Mouse (Mus musculus) intestine, embryonic 16.5 days (tissue): ENCODE data around the gene Pcnt. TPM values are rescaled to one million over a fixed set of nuclear protein-coding genes. Genes with fewer than 3 reads are reported as not detected.

Experiments used
- ATAC-seq: fragments of 200-750 bp; cut with Nextera tagmentation; 2 replicates; pipeline ENCODE4 v1.8.0; 2017; ENCODE audit warnings: moderate TSS enrichment, moderate library complexity
- H3K27ac ChIP-seq: fragments of 300-500 bp; sonication (generic); 2 replicates; pipeline ENCODE4 v1.5.1; 2014; ENCODE audit warnings: mild to moderate bottlenecking, low read length
- H3K27me3 ChIP-seq: fragments of 300-500 bp; sonication (generic); replicated peaks from 2 replicates; pipeline ENCODE4 v1.6.1; 2014; ENCODE audit warnings: low read length, control low read depth, mixed read lengths; ENCODE audit not compliant: control insufficient read depth, insufficient read depth
- H3K36me3 ChIP-seq: fragments of 300-500 bp; sonication (generic); 2 replicates; pipeline ENCODE4 v1.6.1; 2014; ENCODE audit warnings: low read length, control low read depth; ENCODE audit not compliant: control insufficient read depth, insufficient read depth
- H3K4me1 ChIP-seq: fragments of 300-500 bp; sonication (generic); 2 replicates; pipeline ENCODE4 v1.6.1; 2014; ENCODE audit warnings: low read length, control low read depth, mixed read lengths; ENCODE audit not compliant: control insufficient read depth, insufficient read depth
- H3K4me2 ChIP-seq: fragments of 300-500 bp; sonication (generic); 2 replicates; pipeline ENCODE4 v1.6.1; 2014; ENCODE audit warnings: low read depth, low read length, control low read depth
- H3K4me3 ChIP-seq: fragments of 300-500 bp; sonication (generic); 2 replicates; pipeline ENCODE4 v1.5.1; 2014; ENCODE audit warnings: mild to moderate bottlenecking, low read length
- H3K9ac ChIP-seq: fragments of 300-500 bp; sonication (generic); 2 replicates; pipeline ENCODE4 v1.6.1; 2014; ENCODE audit warnings: low read depth, low read length
- H3K9me3 ChIP-seq: fragments of 300-500 bp; sonication (generic); 2 replicates; pipeline ENCODE4 v1.6.1; 2016; ENCODE audit warnings: low read length, control low read depth; ENCODE audit not compliant: control insufficient read depth
- WGBS: fragments of 180-500 bp; shearing (Covaris S2); extraction: QIAGEN DNeasy Blood & Tissue Kit; methylation state at CpG from one replicate; pipeline ENCODE4 v1.1.7; 2014; 5-methylcytosine and 5-hydroxymethylcytosine counted together
- polyA plus RNA-seq: library from polyadenylated mRNA; unstranded; fragments of >200 nt; fragmentation: Nextera tagmentation; extraction: Ambion mirVana; gene quantifications from 2 replicates; pipeline ENCODE4 v1.2.1, GENCODE M21; 2015

Pcnt gene
- polyA plus RNA-seq, 1 experiment from 2014 or later = 10.7 TPM

DNA sequence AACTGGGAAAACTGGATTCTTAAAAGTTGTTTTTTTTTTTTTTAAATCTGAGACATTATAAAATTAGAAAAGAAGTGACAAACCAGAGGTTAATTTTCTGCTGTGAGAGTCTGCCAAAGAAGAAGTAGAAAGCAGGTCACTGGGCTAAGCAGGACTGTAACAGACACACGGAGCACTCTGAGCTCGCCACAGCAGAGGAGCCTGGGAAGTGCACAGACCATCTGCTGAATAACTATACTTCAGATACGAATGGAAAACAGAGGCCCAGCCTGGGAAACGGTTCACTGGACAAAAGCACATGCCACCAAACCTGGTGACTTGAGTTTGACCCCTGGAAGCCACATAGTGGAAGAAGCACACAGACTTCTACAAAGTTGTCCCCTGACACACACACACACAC, 108.2 kb downstream of the Pcnt start:
- Histone ChIP-seq H3K4me1 (no peaks in the 10 kb centered on the region), H3K4me3 (no peak overlapping the region), H3K27ac (no peak overlapping the region), H3K27me3 (no peaks in the 10 kb centered on the region), H3K4me2 (no peak overlapping the region), H3K36me3 (no peaks in the 10 kb centered on the region), H3K9ac (no peak overlapping the region), H3K9me3 (no peaks in the 10 kb centered on the region)
- WGBS = 42% methylated on average over 4 of the region's 4 CpGs
- no peak for ATAC-seq

- WGBS = 67% methylated on average over 2 of the region's 2 CpGs
- H3K9me3 ChIP-seq = no peaks in the 10 kb centered on the region
- ATAC-seq = no peak
- H3K9ac ChIP-seq = no peak overlapping the region
- no peaks in the 10 kb centered on the region for H3K36me3 ChIP-seq
- H3K4me2 ChIP-seq = no peak overlapping the region
- H3K4me3 ChIP-seq = no peak overlapping the region
- no peaks in the 10 kb centered on the region for H3K27me3 ChIP-seq
- no peaks in the 10 kb centered on the region for H3K4me1 ChIP-seq
- no peak overlapping the region for H3K27ac ChIP-seq
Measured at GRCm38 (mm10) chr10:76332040-76332439, 110.5 kb downstream of the Pcnt start.

DNA sequence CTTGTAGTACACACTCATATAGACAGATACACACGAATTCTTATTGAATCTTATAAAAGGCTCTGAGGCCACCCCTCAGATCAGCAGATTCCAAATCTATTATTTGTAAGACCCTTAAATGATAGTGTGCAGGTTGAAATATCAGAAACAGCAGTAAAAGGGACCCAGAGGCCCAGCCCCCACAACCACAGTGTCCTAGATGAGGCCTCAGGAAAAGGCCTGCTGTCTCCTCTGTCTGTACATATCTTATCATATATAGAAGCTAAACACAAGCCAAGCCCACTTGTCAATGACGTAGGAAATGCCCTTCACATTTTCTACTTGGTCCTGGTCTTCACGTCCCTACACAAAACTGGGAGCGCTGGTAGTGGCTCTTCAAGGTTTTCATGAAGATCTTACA, 113.5 kb downstream of the Pcnt start:
- H3K4me1 ChIP-seq = no peaks in the 10 kb centered on the region
- no peaks in the 10 kb centered on the region for H3K9me3 ChIP-seq
- no peaks in the 10 kb centered on the region for H3K27me3 ChIP-seq
- H3K36me3 ChIP-seq = no peaks in the 10 kb centered on the region
- no peak overlapping the region for H3K4me3 ChIP-seq
- no peak overlapping the region for H3K4me2 ChIP-seq
- no peak overlapping the region for H3K27ac ChIP-seq
- ATAC-seq = no peak
- H3K9ac ChIP-seq = no peak overlapping the region
- 80% methylated on average over 4 of the region's 4 CpGs for WGBS

GRCm38 (mm10) chr10:76328574-76328973, 114.0 kb downstream of the Pcnt start:
- no peaks in the 10 kb centered on the region for H3K27me3 ChIP-seq
- no peak overlapping the region for H3K4me3 ChIP-seq
- H3K4me2 ChIP-seq = no peak overlapping the region
- no peaks in the 10 kb centered on the region for H3K9me3 ChIP-seq
- H3K27ac ChIP-seq = no peak overlapping the region
- no peaks in the 10 kb centered on the region for H3K4me1 ChIP-seq
- 90% methylated on average over 3 of the region's 3 CpGs for WGBS
- no peaks in the 10 kb centered on the region for H3K36me3 ChIP-seq
- ATAC-seq = no peak
- no peak overlapping the region for H3K9ac ChIP-seq

GRCm38 (mm10) chr10:76326304-76327006, 116.1 kb downstream of the Pcnt start:
- no peak overlapping the region for H3K4me2 ChIP-seq
- H3K36me3 ChIP-seq = no peaks in the 10 kb centered on the region
- no peak overlapping the region for H3K27ac ChIP-seq
- no peak for ATAC-seq
- H3K4me1 ChIP-seq = no peaks in the 10 kb centered on the region
- no peaks in the 10 kb centered on the region for H3K27me3 ChIP-seq
- H3K4me3 ChIP-seq = no peak overlapping the region
- 75% methylated on average over 6 of the region's 6 CpGs for WGBS
- no peak overlapping the region for H3K9ac ChIP-seq
- H3K9me3 ChIP-seq = no peaks in the 10 kb centered on the region

GRCm38 (mm10) chr10:76317623-76318022, 125.0 kb downstream of the Pcnt start:
- Histone ChIP-seq H3K4me3 (no peak overlapping the region), H3K27ac (no peak overlapping the region), H3K36me3 (peaks cover 16% of the 10 kb centered on the region), H3K4me2 (no peak overlapping the region), H3K4me1 (no peaks in the 10 kb centered on the region), H3K27me3 (no peaks in the 10 kb centered on the region), H3K9ac (no peak overlapping the region), H3K9me3 (no peaks in the 10 kb centered on the region)
- ATAC-seq = no peak
- WGBS = 84% methylated on average over 12 of the region's 12 CpGs

DNA sequence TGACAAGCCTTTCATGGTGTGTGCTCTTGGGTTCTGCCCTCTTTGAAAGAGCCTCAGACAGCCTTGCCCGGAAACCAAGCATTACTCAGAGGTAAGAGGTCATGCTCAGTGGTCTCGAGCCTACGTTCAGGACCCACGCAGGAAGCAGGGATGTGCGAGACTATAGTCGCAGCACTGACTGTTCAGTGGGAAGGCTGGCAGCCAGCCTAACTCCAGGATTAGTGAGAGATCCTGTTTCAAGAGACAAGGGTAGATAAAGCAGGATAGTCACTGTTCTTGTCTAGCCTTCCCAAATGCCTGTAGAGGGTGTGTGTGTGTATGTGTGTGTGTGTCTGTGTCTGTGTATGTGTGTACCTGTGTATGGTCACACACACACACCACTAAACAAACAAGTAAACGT, 126.4 kb downstream of the Pcnt start:
- Histone ChIP-seq H3K27ac (no peak overlapping the region), H3K4me2 (no peak overlapping the region), H3K4me1 (no peaks in the 10 kb centered on the region), H3K4me3 (no peak overlapping the region), H3K36me3 (peaks cover 16% of the 10 kb centered on the region), H3K27me3 (no peaks in the 10 kb centered on the region), H3K9me3 (no peaks in the 10 kb centered on the region), H3K9ac (no peak overlapping the region)
- 78% methylated on average over 7 of the region's 7 CpGs for WGBS
- ATAC-seq = no peak

DNA sequence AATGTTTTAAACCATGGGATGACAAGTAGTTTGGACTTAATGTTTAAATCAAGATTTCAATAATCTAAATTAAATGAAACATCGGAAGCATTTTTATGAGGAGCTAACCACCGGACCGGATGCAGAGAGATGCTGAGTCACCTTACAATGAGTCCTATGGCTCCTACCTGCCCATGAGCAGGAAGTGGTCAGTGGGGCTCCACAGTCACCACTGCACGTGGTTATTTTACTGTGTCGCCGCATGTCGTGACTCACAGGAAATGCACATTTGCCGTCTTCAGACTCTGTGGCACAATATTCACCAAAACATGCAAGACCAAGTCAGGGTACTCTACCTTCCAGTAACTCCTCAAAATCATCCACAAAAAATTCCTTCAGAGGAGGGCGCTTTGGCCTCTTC, 135.8 kb downstream of the Pcnt start:
- ATAC-seq = no peak
- Histone ChIP-seq H3K27ac (no peak overlapping the region), H3K36me3 (peaks cover 15% of the 10 kb centered on the region), H3K9ac (no peak overlapping the region), H3K4me1 (no peaks in the 10 kb centered on the region), H3K27me3 (no peaks in the 10 kb centered on the region), H3K4me3 (no peak overlapping the region), H3K4me2 (no peak overlapping the region), H3K9me3 (no peaks in the 10 kb centered on the region)
- WGBS = 91% methylated on average over 9 of the region's 9 CpGs
